Comparison of ENCODE assay signal across 17 mouse cellular contexts in genomic region chr11:119132198-119133035, GRCm38 (mm10).
"Had no signal": no experiment of that assay in that cellular context is flagged by ENCODE, and none has a peak within 500 bp of the region (broad histone marks: within the 10 kb centered on the region; RNA-seq: fewer than 3 reads in every experiment).

No protein-coding gene starts in this region.

- H3K4me2 ChIP-seq: liver, embryonic 13.5 days; liver, embryonic 15.5 days; midbrain, embryonic 12.5 days; neural tube, embryonic 13.5 days; neural tube, embryonic 15.5 days; stomach, embryonic 15.5 days had no signal

- DNase-seq: liver, embryonic 13.5 days; lung, adult 18-20 months; lung, postnatal 4 days; midbrain, embryonic 14.5 days; right cerebral cortex, postnatal 14 days; thymus, adult 2 months; thymus, postnatal 25 days; thymus, postnatal 4 days had no signal

- ATAC-seq: midbrain, embryonic 16.5 days had no signal

- H3K4me3 ChIP-seq: liver, embryonic 13.5 days; liver, embryonic 15.5 days; midbrain, embryonic 10.5 days; midbrain, embryonic 12.5 days; myocyte; neural tube, embryonic 13.5 days; neural tube, embryonic 15.5 days; stomach, embryonic 15.5 days had no signal

- H3K36me3 ChIP-seq: liver, embryonic 13.5 days; liver, embryonic 15.5 days; midbrain, embryonic 10.5 days; midbrain, embryonic 12.5 days; neural tube, embryonic 13.5 days; neural tube, embryonic 15.5 days; stomach, embryonic 15.5 days had no signal

- H3K9me3 ChIP-seq: liver, embryonic 13.5 days; liver, embryonic 15.5 days; midbrain, embryonic 10.5 days; neural tube, embryonic 13.5 days; neural tube, embryonic 15.5 days; stomach, embryonic 15.5 days had no signal

- H3K27ac ChIP-seq: liver, embryonic 13.5 days; liver, embryonic 15.5 days; midbrain, embryonic 10.5 days; midbrain, embryonic 12.5 days; neural tube, embryonic 13.5 days; neural tube, embryonic 15.5 days; stomach, postnatal 0 days had no signal

- H3K9ac ChIP-seq: liver, embryonic 13.5 days; liver, embryonic 15.5 days; midbrain, embryonic 12.5 days; neural tube, embryonic 13.5 days; neural tube, embryonic 15.5 days; stomach, embryonic 15.5 days had no signal
